ENCODE assay signal across 8 mouse cellular contexts in the genomic region with DNA sequence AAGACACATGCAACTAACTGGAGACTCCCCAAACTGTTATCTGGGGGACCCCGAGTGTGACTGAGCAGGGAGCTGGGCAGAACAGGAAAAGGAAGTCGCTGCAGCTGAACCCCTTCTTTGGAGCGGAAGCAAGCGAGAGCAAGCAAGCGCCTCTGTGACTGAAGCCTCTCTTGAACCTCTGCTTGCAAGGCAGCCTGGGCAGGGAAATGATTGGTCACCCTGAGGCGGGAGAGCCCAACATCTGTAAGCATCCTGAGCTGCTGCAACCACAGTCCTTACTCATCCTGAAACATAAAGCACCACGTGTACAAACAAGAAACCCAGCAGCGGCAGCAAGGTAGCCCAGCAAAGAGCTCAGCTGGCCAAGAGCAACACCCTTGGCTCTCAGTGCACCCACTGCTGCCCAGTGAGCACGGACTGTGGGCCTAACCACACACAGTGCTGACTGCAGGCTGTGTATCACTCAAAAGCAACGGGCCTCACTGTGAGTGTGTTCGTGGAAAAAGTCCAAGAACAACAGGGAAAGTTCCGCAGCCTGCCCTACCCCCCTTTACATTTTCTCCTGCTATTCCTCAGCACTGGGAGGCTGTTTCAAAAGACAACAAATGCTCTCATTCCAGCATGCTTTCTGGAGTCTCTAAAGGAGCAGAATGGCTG.
DNase-seq lines count a peak whose midpoint lies in the region; ATAC-seq and TF ChIP-seq lines count a peak whose summit lies in the region.

No protein-coding gene starts in this region.

- peak overlapping the region; percentile 86 for H3K27ac ChIP-seq in intestine, embryonic 15.5 days
- peak overlapping the region; percentile 88 for H3K27ac ChIP-seq in stomach, embryonic 16.5 days (ENCODE audit: low read length)

- WGBS in intestine, embryonic 15.5 days: 38% methylated on average over 12 of the region's 12 CpGs
- 35% methylated on average over 12 of the region's 12 CpGs for WGBS in stomach, embryonic 16.5 days

- peaks cover 27% of the 10 kb centered on the region for H3K79me2 ChIP-seq in C2C12 (ENCODE audit: control insufficient read depth, insufficient read depth)

- peak overlapping the region; percentile 7; the same call in 1 of the 2 replicates for H3K4me2 ChIP-seq in intestine, embryonic 15.5 days (replicated peaks)
- no peak overlapping the region; the same call in 1 of the 2 replicates for H3K4me2 ChIP-seq in stomach, embryonic 16.5 days (ENCODE audit: low read depth, low read length)

- H3ac ChIP-seq in C2C12 (ENCODE audit: control insufficient read depth, insufficient read length, low read depth): no peak overlapping the region

- H3K79me3 ChIP-seq in C2C12 (ENCODE audit: low read depth): peaks cover 5% of the 10 kb centered on the region

- no peak overlapping the region for H3K9ac ChIP-seq in intestine, embryonic 15.5 days
- H3K9ac ChIP-seq in stomach, embryonic 16.5 days (ENCODE audit: low read length): peak overlapping the region; percentile 59

- H3K4me1 ChIP-seq in intestine, embryonic 15.5 days (replicated peaks): peaks cover 32% of the 10 kb centered on the region
- peaks cover 37% of the 10 kb centered on the region for H3K4me1 ChIP-seq in stomach, embryonic 16.5 days (ENCODE audit: control insufficient read depth, insufficient read depth, low read length)

- H3K36me3 ChIP-seq in C2C12 (ENCODE audit: control insufficient read depth, insufficient read depth): no peaks in the 10 kb centered on the region
- H3K36me3 ChIP-seq in intestine, embryonic 15.5 days: no peaks in the 10 kb centered on the region
- H3K36me3 ChIP-seq in stomach, embryonic 16.5 days (ENCODE audit: control insufficient read depth, insufficient read depth, low read length): no peaks in the 10 kb centered on the region

- no peaks in the 10 kb centered on the region for H3K27me3 ChIP-seq in C2C12 (ENCODE audit: control insufficient read depth, insufficient read depth, insufficient read length)
- H3K27me3 ChIP-seq in intestine, embryonic 15.5 days (replicated peaks): no peaks in the 10 kb centered on the region
- H3K27me3 ChIP-seq in stomach, embryonic 16.5 days (ENCODE audit: control insufficient read depth, insufficient read depth, low read length): no peaks in the 10 kb centered on the region

- TF ChIP-seq CTCF in C2C12 (IDR thresholded peaks at IDR 0.05; ENCODE audit: control insufficient read depth, insufficient read depth, insufficient read length): no peak

- ATAC-seq in intestine, embryonic 15.5 days: peak; percentile 42
- peak; percentile 53 for ATAC-seq in megakaryocyte-erythroid progenitor cell, adult 5-6 weeks (replicated peaks; ENCODE audit: low FRiP score, low TSS enrichment, poor library complexity, severe bottlenecking)
- ATAC-seq in stomach, embryonic 16.5 days (ENCODE audit: insufficient read depth, low FRiP score): peak; percentile 79

- H3K4me3 ChIP-seq in C2C12 (ENCODE audit: insufficient read depth, poor library complexity, severe bottlenecking): peak overlapping the region; percentile 8
- H3K4me3 ChIP-seq in intestine, embryonic 15.5 days (replicated peaks): no peak overlapping the region
- no peak overlapping the region for H3K4me3 ChIP-seq in stomach, embryonic 16.5 days (replicated peaks; ENCODE audit: low read length)

- no peaks in the 10 kb centered on the region for H3K9me3 ChIP-seq in intestine, embryonic 15.5 days
- no peaks in the 10 kb centered on the region for H3K9me3 ChIP-seq in stomach, embryonic 16.5 days (replicated peaks; ENCODE audit: control insufficient read depth, low read length)

- peak; percentile 96 for DNase-seq in NIH3T3 (ENCODE audit: low read depth)
- peak; percentile 95 for DNase-seq in heart, adult 11 months
- DNase-seq in cerebellum, adult 8-10 months: no peak
- no peak for DNase-seq in urinary bladder, postnatal 25 days (ENCODE audit: low spot score)

TF ChIP-seq in C2C12, 6 proteins besides CTCF, POLR2A, EP300 and RAD21:
- TF ChIP-seq MYOD1 (IDR thresholded peaks at IDR 0.05; ENCODE audit: control insufficient read depth, insufficient read length, low read depth): peak; percentile 64
- peak; percentile 93 for TF ChIP-seq USF1 (IDR thresholded peaks at IDR 0.05; ENCODE audit: low read depth)
- peak; percentile 69 for TF ChIP-seq FOSL1 (IDR thresholded peaks at IDR 0.05; ENCODE audit: insufficient read depth, low read length, poor library complexity, severe bottlenecking)
- TF ChIP-seq MAX (IDR thresholded peaks at IDR 0.05): peak; percentile 94
- TF ChIP-seq MYOG (IDR thresholded peaks at IDR 0.05; ENCODE audit: control insufficient read depth, extremely low read depth, insufficient read length): no peak

Comparison
In these comparisons a context has a peak if more than half of its experiments do, and no peak if none do; other contexts are left out.
1. DNase-seq: peak in NIH3T3 (single experiment) and heart, adult 11 months (single experiment); none in cerebellum, adult 8-10 months (single experiment) and urinary bladder, postnatal 25 days (single experiment).
2. Peak in every context shown above with its lines, with median percentiles within 50 percentile points of each other: ATAC-seq.